Mouse (Mus musculus): ENCODE results near the gene Mpst.

GRCm38 (mm10) chr15:78395478-78395962, 10.7 kb upstream of the Mpst start, which contains the start of gene Tex33:
- TF ChIP-seq POLR2A (IDR thresholded peaks at IDR 0.05; ENCODE audit: control insufficient read depth, extremely low read depth, insufficient read depth, low read length, poor library complexity) (no peak), CTCF (IDR thresholded peaks at IDR 0.05; ENCODE audit: borderline replicate concordance, control insufficient read depth, extremely low read depth, insufficient read depth, low read length, poor library complexity) (no peak)
